Comparison of ENCODE assay signal across 12 mouse cellular contexts in genomic region chr1:20216681-20217080, GRCm38 (mm10).
"Had no signal": no experiment of that assay in that cellular context is flagged by ENCODE, and none has a peak within 500 bp of the region (broad histone marks: within the 10 kb centered on the region; RNA-seq: fewer than 3 reads in every experiment).

No protein-coding gene starts in this region.

- H3K27ac ChIP-seq: kidney, postnatal 0 days; layer of hippocampus, adult 2 months; liver, embryonic 13.5 days had no signal

- H3K27me3 ChIP-seq: liver, embryonic 13.5 days had no signal

- H3K4me1 ChIP-seq: liver, embryonic 13.5 days had no signal

- H3K9ac ChIP-seq: liver, embryonic 13.5 days had no signal

- DNase-seq: kidney, postnatal 25 days; layer of hippocampus, adult 9-11 months; liver, embryonic 13.5 days; lung, adult 2 months; lung, postnatal 14 days; lung, postnatal 4 days; midbrain, embryonic 14.5 days; thymus, adult 18-20 months; thymus, postnatal 36 days had no signal

- H3K4me2 ChIP-seq: liver, embryonic 13.5 days; midbrain, embryonic 11.5 days had no signal

- H3K9me3 ChIP-seq: liver, embryonic 13.5 days had no signal

- H3K36me3 ChIP-seq: liver, embryonic 13.5 days had no signal

- H3K4me3 ChIP-seq: layer of hippocampus, adult 2 months; liver, embryonic 13.5 days had no signal
